Mouse (Mus musculus) ES-E14 (cell line): Measurements from ENCODE around the gene Mlec. TPM values are rescaled to one million over a fixed set of nuclear protein-coding genes. Genes with fewer than 3 reads are reported as not detected.

Experiments used
- DNase-seq: peaks from one replicate; pipeline ENCODE4 v3.0.0-alpha.2; 2013; ENCODE audit warnings: low read depth, low spot score
- H3K27ac ChIP-seq: 2 replicates; pipeline ENCODE4 v1.5.1; 2012; ENCODE audit warnings: low read depth, mild to moderate bottlenecking, low read length, moderate library complexity, mixed read lengths; ENCODE audit not compliant: poor library complexity, insufficient read depth, severe bottlenecking
- H3K36me3 ChIP-seq: 2 replicates; pipeline ENCODE4 v1.6.1; 2012; ENCODE audit warnings: mild to moderate bottlenecking, low read length, moderate library complexity, mixed read lengths; ENCODE audit not compliant: control insufficient read depth, poor library complexity, insufficient read depth, severe bottlenecking
- H3K4me1 ChIP-seq, 2 experiments: fragments of 150-350 bp in 1 of 2; sonication (generic) in 1 of 2; 2 replicates each; pipeline ENCODE4 v1.6.1; 2012; ENCODE audit warnings: low read length in 2 of 2, mild to moderate bottlenecking in 1 of 2, mixed read lengths in 1 of 2; ENCODE audit not compliant: control insufficient read depth in 2 of 2, insufficient read depth in 2 of 2, poor library complexity in 1 of 2
- H3K4me3 ChIP-seq, 2 experiments: fragments of 150-350 bp in 1 of 2; sonication (generic) in 1 of 2; 2 replicates each; pipeline ENCODE4 v1.5.1; 2012; ENCODE audit warnings: low read length in 2 of 2, low read depth in 1 of 2, mild to moderate bottlenecking in 1 of 2, mixed read lengths in 1 of 2; ENCODE audit not compliant: insufficient read depth in 1 of 2, poor library complexity in 1 of 2, severe bottlenecking in 1 of 2
- H3K9ac ChIP-seq: 2 replicates; pipeline ENCODE4 v1.6.1; 2012; ENCODE audit warnings: low read depth, mild to moderate bottlenecking, low read length, mixed read lengths; ENCODE audit not compliant: poor library complexity, insufficient read depth, severe bottlenecking
- H3K9me3 ChIP-seq: fragments of 150-350 bp; sonication (generic); 2 replicates; pipeline ENCODE4 v1.6.1; 2012; ENCODE audit warnings: low read depth, mild to moderate bottlenecking, low read length; ENCODE audit not compliant: control insufficient read depth, insufficient read depth
- CHD2 ChIP-seq: IDR thresholded peaks from 2 replicates; pipeline ENCODE4 v1.6.1; 2014; ENCODE audit warnings: mild to moderate bottlenecking, low read depth, low read length, inconsistent platforms
- HCFC1 ChIP-seq: IDR thresholded peaks from 2 replicates; pipeline ENCODE4 v1.6.1; 2012; ENCODE audit warnings: low read length, inconsistent platforms, borderline replicate concordance; ENCODE audit not compliant: insufficient read depth
- MAFK ChIP-seq: IDR thresholded peaks from 2 replicates; pipeline ENCODE4 v1.6.1; 2014; ENCODE audit warnings: mild to moderate bottlenecking, low read depth, low read length, inconsistent platforms; ENCODE audit not compliant: insufficient read depth
- ZC3H11A ChIP-seq: IDR thresholded peaks from 2 replicates; pipeline ENCODE4 v1.6.1; 2012; ENCODE audit warnings: low read depth, mild to moderate bottlenecking, inconsistent platforms, low read length, borderline replicate concordance
- ZNF384 ChIP-seq: IDR thresholded peaks from 2 replicates; pipeline ENCODE4 v1.6.1; 2012; ENCODE audit warnings: low read depth, low read length, inconsistent platforms
- in situ Hi-C, 2 experiments: fragments of 600-800 bp; cut with MboI; formaldehyde crosslinking; loops; one replicate each; pipeline ENCODE4 v1.15.1; 2025; ENCODE audit warnings: low sequenced_read_pairs in 2 of 2, inconsistent platforms in 1 of 2; ENCODE audit not compliant: unreplicated experiment in 2 of 2
- total RNA-seq: library from RNA; depleted of rRNA; stranded (reverse); fragments of 300-350 nt; gene quantifications from 2 replicates; pipeline ENCODE4 v1.2.3, GENCODE M21; 2012

The Mlec gene
- total RNA-seq, 1 experiment = 191 TPM

DNA sequence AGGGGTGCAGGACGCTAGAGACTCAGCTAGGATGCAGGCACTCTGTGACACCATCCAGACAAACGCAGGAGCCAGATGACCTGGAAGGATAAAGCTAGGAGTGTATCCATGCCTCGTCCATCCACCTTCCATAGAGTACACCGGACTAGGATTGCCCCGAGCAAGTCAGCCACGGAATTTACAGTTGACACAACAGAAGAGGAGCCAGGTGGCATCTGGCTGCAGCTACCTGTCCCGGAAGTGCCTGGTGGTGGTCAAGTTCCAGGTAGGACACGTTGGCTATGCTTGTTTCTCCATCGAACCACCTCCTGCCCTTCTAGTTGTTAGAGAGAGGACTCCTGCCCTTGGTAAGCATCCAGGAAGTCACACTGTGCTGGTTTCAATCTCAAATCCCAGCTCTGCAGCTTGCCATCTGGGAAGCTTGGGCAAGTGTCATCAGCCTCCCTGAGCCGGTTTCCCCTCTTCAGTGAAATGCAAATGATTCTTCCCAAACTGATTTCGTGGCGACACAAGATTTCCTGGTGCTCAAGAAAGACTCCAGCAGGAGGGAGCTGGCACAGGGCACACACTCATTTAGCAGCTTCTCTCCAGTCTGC, 36.7 kb upstream of the Mlec start:
- Histone ChIP-seq H3K27ac (no peak overlapping the region), H3K4me1 (peaks cover 2 to 12% of the 10 kb centered on the region in 2 experiments; a peak in 2 of 4 replicates), H3K4me3 (peak overlapping the region; percentile 68 to 84), H3K9ac (peak overlapping the region; percentile 38; the same call in 1 of the 2 replicates), H3K36me3 (no peaks in the 10 kb centered on the region), H3K9me3 (no peaks in the 10 kb centered on the region)
- in situ Hi-C loops = no loop called here
- TF ChIP-seq ZNF384 (no peak), HCFC1 (no peak), CHD2 (no peak), ZC3H11A (no peak)
- DNase-seq = no peak

GRCm38 (mm10) chr5:115193669-115194625, 36.0 kb upstream of the Mlec start, which contains the start of gene Cabp1:
TSS of gene Cabp1 (minus strand) at chr5:115194381.
- Histone ChIP-seq H3K9me3 (no peaks in the 10 kb centered on the region), H3K4me3 (peak within 1 kb of the TSS; percentile 68 to 84), H3K27ac (no peak within 1 kb of the TSS), H3K4me1 (peaks cover 2 to 15% of the 10 kb centered on the region in 2 experiments; a peak in 2 of 4 replicates), H3K9ac (peak within 1 kb of the TSS; percentile 38), H3K36me3 (no peaks in the 10 kb centered on the region)
- TF ChIP-seq ZC3H11A (no peak), MAFK (no peak), ZNF384 (no peak), CHD2 (no peak), HCFC1 (no peak)
- DNase-seq = no peak
- in situ Hi-C loops = no loop called here

- Histone ChIP-seq H3K9me3 (no peaks in the 10 kb centered on the region), H3K27ac (no peak overlapping the region), H3K4me1 (peaks cover 2 to 13% of the 10 kb centered on the region in 2 experiments; a peak in 3 of 4 replicates), H3K4me3 (peak overlapping the region; percentile 68 to 73), H3K9ac (peak overlapping the region; percentile 29; the same call in 1 of the 2 replicates), H3K36me3 (no peaks in the 10 kb centered on the region)
- TF ChIP-seq MAFK (no peak), HCFC1 (no peak), CHD2 (no peak), ZNF384 (no peak), ZC3H11A (no peak)
- in situ Hi-C loops = no loop called here
- DNase-seq = no peak
Measured at GRCm38 (mm10) chr5:115193226-115193625, 35.2 kb upstream of the Mlec start.

DNA sequence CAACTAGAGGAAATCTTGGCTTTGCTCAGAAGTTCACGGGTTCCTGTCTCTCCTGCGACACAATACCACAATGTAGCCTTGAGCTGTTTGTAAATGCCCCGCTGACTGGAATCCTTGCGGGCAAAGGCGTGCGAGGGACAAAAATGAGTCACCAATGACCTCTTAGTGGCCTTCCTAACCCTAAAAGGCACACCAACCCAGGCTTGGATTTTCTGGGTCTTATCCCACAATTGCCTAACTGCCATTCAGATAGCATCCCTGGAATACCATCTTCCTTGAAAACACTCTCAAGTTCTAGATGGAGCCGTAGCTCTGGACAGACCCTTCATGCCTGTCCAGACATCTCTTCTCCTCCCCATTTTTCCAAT, 34.8 kb upstream of the Mlec start:
- Histone ChIP-seq H3K4me3 (peak overlapping the region; percentile 68 to 73; a peak in 3 of 4 replicates), H3K4me1 (peaks cover 2 to 13% of the 10 kb centered on the region in 2 experiments; a peak in 3 of 4 replicates), H3K36me3 (no peaks in the 10 kb centered on the region), H3K27ac (no peak overlapping the region), H3K9me3 (no peaks in the 10 kb centered on the region), H3K9ac (no peak overlapping the region)
- TF ChIP-seq ZNF384 = no peak
- no peak for TF ChIP-seq CHD2
- TF ChIP-seq HCFC1 = no peak
- no peak for TF ChIP-seq ZC3H11A
- TF ChIP-seq MAFK = no peak
- in situ Hi-C loops = no loop called here
- no peak for DNase-seq
